Comparison of ENCODE assay signal across 26 mouse cellular contexts in genomic region chr6:138346558-138346957, GRCm38 (mm10).
DNase-seq lines count a peak whose midpoint lies in the region; ATAC-seq and TF ChIP-seq lines count a peak whose summit lies in the region.
"Had no signal": no experiment of that assay in that cellular context is flagged by ENCODE, and none has a peak within 500 bp of the region (broad histone marks: within the 10 kb centered on the region; RNA-seq: fewer than 3 reads in every experiment).

No protein-coding gene starts in this region.

- H3K9ac ChIP-seq in intestine, embryonic 14.5 days (ENCODE audit: low read length) = no peak overlapping the region
- no peak overlapping the region for H3K9ac ChIP-seq in intestine, embryonic 16.5 days (ENCODE audit: low read depth, low read length)
- no peak overlapping the region for H3K9ac ChIP-seq in stomach, embryonic 15.5 days
- H3K9ac ChIP-seq in stomach, postnatal 0 days (ENCODE audit: low read length) = no peak overlapping the region
- H3K9ac ChIP-seq in hindbrain, postnatal 0 days (replicated peaks; ENCODE audit: low read length) = no peak overlapping the region
- H3K9ac ChIP-seq: embryonic facial prominence, embryonic 13.5 days; embryonic facial prominence, embryonic 15.5 days; forebrain, embryonic 13.5 days; forebrain, embryonic 15.5 days had no signal

- H3K27ac ChIP-seq in intestine, embryonic 14.5 days (ENCODE audit: low read depth) = no peak overlapping the region
- no peak overlapping the region for H3K27ac ChIP-seq in intestine, embryonic 16.5 days (ENCODE audit: low read length)
- no peak overlapping the region for H3K27ac ChIP-seq in stomach, embryonic 15.5 days
- H3K27ac ChIP-seq in stomach, postnatal 0 days (replicated peaks) = no peak overlapping the region
- no peak overlapping the region for H3K27ac ChIP-seq in hindbrain, postnatal 0 days
- H3K27ac ChIP-seq: embryonic facial prominence, embryonic 13.5 days; embryonic facial prominence, embryonic 15.5 days; forebrain, embryonic 13.5 days; forebrain, embryonic 15.5 days had no signal

- H3K27me3 ChIP-seq in intestine, embryonic 14.5 days (replicated peaks; ENCODE audit: control insufficient read depth, insufficient read depth, low read length) = no peaks in the 10 kb centered on the region
- H3K27me3 ChIP-seq in intestine, embryonic 16.5 days (replicated peaks; ENCODE audit: control insufficient read depth, insufficient read depth, low read length) = no peaks in the 10 kb centered on the region
- no peaks in the 10 kb centered on the region for H3K27me3 ChIP-seq in stomach, embryonic 15.5 days (replicated peaks)
- H3K27me3 ChIP-seq in stomach, postnatal 0 days (ENCODE audit: control insufficient read depth, insufficient read depth, low read length) = no peaks in the 10 kb centered on the region
- no peaks in the 10 kb centered on the region for H3K27me3 ChIP-seq in hindbrain, postnatal 0 days (ENCODE audit: insufficient read depth, low read length)
- H3K27me3 ChIP-seq: CH12.LX; embryonic facial prominence, embryonic 13.5 days; embryonic facial prominence, embryonic 15.5 days; forebrain, embryonic 13.5 days; forebrain, embryonic 15.5 days; Patski had no signal

- TF ChIP-seq EP300 in stomach, postnatal 0 days (optimal IDR thresholded peaks at IDR 0.05) = no peak

- no peaks in the 10 kb centered on the region for H3K4me1 ChIP-seq in intestine, embryonic 14.5 days (replicated peaks; ENCODE audit: control insufficient read depth, insufficient read depth, low read length)
- no peaks in the 10 kb centered on the region for H3K4me1 ChIP-seq in intestine, embryonic 16.5 days (ENCODE audit: control insufficient read depth, insufficient read depth, low read length)
- no peaks in the 10 kb centered on the region for H3K4me1 ChIP-seq in stomach, embryonic 15.5 days
- no peaks in the 10 kb centered on the region for H3K4me1 ChIP-seq in stomach, postnatal 0 days (replicated peaks; ENCODE audit: control insufficient read depth, insufficient read depth)
- H3K4me1 ChIP-seq in hindbrain, postnatal 0 days (ENCODE audit: insufficient read depth, low read length) = no peaks in the 10 kb centered on the region
- H3K4me1 ChIP-seq: embryonic facial prominence, embryonic 13.5 days; embryonic facial prominence, embryonic 15.5 days; forebrain, embryonic 13.5 days; forebrain, embryonic 15.5 days had no signal

- WGBS in intestine, embryonic 14.5 days = 63% methylated on average over 4 of the region's 4 CpGs
- 60% methylated on average over 4 of the region's 4 CpGs for WGBS in intestine, embryonic 16.5 days
- 61% methylated on average over 4 of the region's 4 CpGs for WGBS in stomach, embryonic 15.5 days
- 51% methylated on average over 4 of the region's 4 CpGs for WGBS in stomach, postnatal 0 days
- 87% methylated on average over 4 of the region's 4 CpGs for WGBS in hindbrain, postnatal 0 days

- no peaks in the 10 kb centered on the region for H3K36me3 ChIP-seq in intestine, embryonic 14.5 days (ENCODE audit: control insufficient read depth, insufficient read depth, low read length)
- H3K36me3 ChIP-seq in intestine, embryonic 16.5 days (ENCODE audit: control insufficient read depth, insufficient read depth, low read length) = no peaks in the 10 kb centered on the region
- no peaks in the 10 kb centered on the region for H3K36me3 ChIP-seq in stomach, embryonic 15.5 days
- H3K36me3 ChIP-seq in stomach, postnatal 0 days (ENCODE audit: control insufficient read depth, insufficient read depth, low read length) = no peaks in the 10 kb centered on the region
- H3K36me3 ChIP-seq in hindbrain, postnatal 0 days (ENCODE audit: insufficient read depth, low read length) = no peaks in the 10 kb centered on the region
- H3K36me3 ChIP-seq: embryonic facial prominence, embryonic 13.5 days; embryonic facial prominence, embryonic 15.5 days; forebrain, embryonic 15.5 days; G1E had no signal

- DNase-seq in intestine, embryonic 14.5 days (ENCODE audit: low spot score) = no peak
- DNase-seq in stomach, postnatal 0 days (ENCODE audit: low spot score) = no peak
- DNase-seq in thymus, adult 18-20 months = no peak
- DNase-seq in hindbrain, postnatal 0 days (ENCODE audit: low spot score) = no peak
- DNase-seq in kidney, postnatal 25 days = no peak
- DNase-seq: adrenal gland, adult 2 months; adrenal gland, postnatal 10 days; adrenal gland, postnatal 25 days; B cell, adult 2 months; cerebellum, adult 11 months; cerebellum, adult 18-20 months; cerebellum, adult 8-10 months; cerebellum, adult 9-11 months; cerebellum, postnatal 14 days; cerebellum, postnatal 36 days; embryo, embryonic 11 days had no signal

- peak; percentile 62 for ATAC-seq in intestine, embryonic 14.5 days (replicated peaks; ENCODE audit: low FRiP score, low TSS enrichment, low read depth)
- peak; percentile 32 for ATAC-seq in intestine, embryonic 16.5 days
- ATAC-seq in stomach, embryonic 15.5 days (ENCODE audit: insufficient read depth, low FRiP score, low read depth) = peak; percentile 34; the same call in 1 of the 2 replicates
- peak; percentile 79 for ATAC-seq in stomach, postnatal 0 days (ENCODE audit: low FRiP score, low TSS enrichment)
- ATAC-seq in hindbrain, postnatal 0 days = no peak
- ATAC-seq: CD4-positive, CD25-positive, alpha-beta regulatory T cell, adult 4 months; forebrain, embryonic 13.5 days; forebrain, embryonic 15.5 days; Patski had no signal

- no peak overlapping the region for H3K4me2 ChIP-seq in intestine, embryonic 14.5 days (ENCODE audit: low read length)
- H3K4me2 ChIP-seq in intestine, embryonic 16.5 days (ENCODE audit: low read depth, low read length) = no peak overlapping the region
- H3K4me2 ChIP-seq in stomach, embryonic 15.5 days = no peak overlapping the region
- no peak overlapping the region for H3K4me2 ChIP-seq in stomach, postnatal 0 days (replicated peaks; ENCODE audit: low read depth)
- no peak overlapping the region for H3K4me2 ChIP-seq in hindbrain, postnatal 0 days (ENCODE audit: low read depth, low read length)
- H3K4me2 ChIP-seq: embryonic facial prominence, embryonic 13.5 days; embryonic facial prominence, embryonic 15.5 days; forebrain, embryonic 13.5 days; forebrain, embryonic 15.5 days had no signal

- no peak overlapping the region for H3K4me3 ChIP-seq in intestine, embryonic 14.5 days (ENCODE audit: low read depth, low read length)
- H3K4me3 ChIP-seq in intestine, embryonic 16.5 days (ENCODE audit: low read length) = no peak overlapping the region
- no peak overlapping the region for H3K4me3 ChIP-seq in stomach, embryonic 15.5 days (replicated peaks)
- no peak overlapping the region for H3K4me3 ChIP-seq in stomach, postnatal 0 days (ENCODE audit: low read depth, low read length)
- H3K4me3 ChIP-seq in hindbrain, postnatal 0 days (ENCODE audit: low read length) = no peak overlapping the region
- H3K4me3 ChIP-seq: embryonic facial prominence, embryonic 13.5 days; embryonic facial prominence, embryonic 15.5 days; forebrain, embryonic 13.5 days; forebrain, embryonic 15.5 days had no signal

- peaks cover 10% of the 10 kb centered on the region; the same call in 1 of the 2 replicates for H3K9me3 ChIP-seq in intestine, embryonic 14.5 days (ENCODE audit: control insufficient read depth, low read length)
- H3K9me3 ChIP-seq in intestine, embryonic 16.5 days (ENCODE audit: control insufficient read depth, low read length) = no peaks in the 10 kb centered on the region
- no peaks in the 10 kb centered on the region for H3K9me3 ChIP-seq in stomach, embryonic 15.5 days
- H3K9me3 ChIP-seq in stomach, postnatal 0 days (ENCODE audit: control insufficient read depth, low read length) = no peaks in the 10 kb centered on the region
- no peaks in the 10 kb centered on the region for H3K9me3 ChIP-seq in hindbrain, postnatal 0 days (ENCODE audit: low read length)
- H3K9me3 ChIP-seq: embryonic facial prominence, embryonic 15.5 days; forebrain, embryonic 15.5 days had no signal

- no peak for TF ChIP-seq CTCF in stomach, postnatal 0 days (IDR thresholded peaks at IDR 0.05; ENCODE audit: low read depth)
- no peak for TF ChIP-seq CTCF in hindbrain, postnatal 0 days (IDR thresholded peaks at IDR 0.05; ENCODE audit: low read depth)
